Mouse (Mus musculus) E14TG2a.4 (cell line): Measurements from ENCODE around the gene Prkca.

Experiments
- H3K27me3 ChIP-seq: 2 replicates; pipeline ENCODE4 v1.6.1; 2014; ENCODE audit warnings: low read length, control low read depth; ENCODE audit not compliant: insufficient read depth
- H3K36me3 ChIP-seq: 2 replicates; pipeline ENCODE4 v1.6.1; 2014; ENCODE audit warnings: low read length, control low read depth; ENCODE audit not compliant: insufficient read depth
- H3K4me1 ChIP-seq: replicated peaks from 2 replicates; pipeline ENCODE4 v1.6.1; 2014; ENCODE audit warnings: low read depth, low read length, control low read depth
- H3K4me3 ChIP-seq: replicated peaks from 2 replicates; pipeline ENCODE4 v1.5.1; 2014; ENCODE audit warnings: mild to moderate bottlenecking, low read length
- H3K9me3 ChIP-seq: 2 replicates; pipeline ENCODE4 v1.6.1; 2014; ENCODE audit warnings: low read length, control low read depth
- CTCF ChIP-seq: conservative IDR thresholded peaks from 2 replicates; pipeline ENCODE4 v1.5.1; 2014; ENCODE audit warnings: low read length
- NANOG ChIP-seq: IDR thresholded peaks from 2 replicates; pipeline ENCODE4 v1.6.1; 2014; ENCODE audit warnings: borderline replicate concordance, low read length, mixed read lengths
- POU5F1 ChIP-seq: IDR thresholded peaks from 2 replicates; pipeline ENCODE4 v1.6.1; 2014; ENCODE audit warnings: low read length, borderline replicate concordance

Prkca gene

DNA sequence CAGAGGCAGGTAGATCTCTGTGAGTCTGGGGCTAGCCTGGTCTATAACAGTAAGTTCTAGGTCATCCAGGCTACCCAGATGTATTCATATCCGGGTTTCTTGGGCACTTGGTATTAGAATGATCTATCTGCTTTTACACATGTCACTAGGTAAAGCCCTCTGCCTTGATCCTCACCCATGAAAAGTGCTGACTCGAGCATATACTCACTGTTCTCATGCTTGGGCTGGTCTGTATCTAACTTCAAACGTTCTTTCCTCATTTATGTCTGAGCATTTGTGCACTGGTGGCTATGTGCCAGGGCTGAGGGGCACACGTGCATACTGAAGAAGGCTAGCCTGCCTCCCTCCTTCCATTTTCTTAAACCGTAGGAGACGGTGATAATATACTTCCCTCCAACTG, 272.5 kb downstream of the Prkca start:
- no peak for TF ChIP-seq CTCF
- no peak for TF ChIP-seq NANOG
- no peak for TF ChIP-seq POU5F1
- no peaks in the 10 kb centered on the region for H3K27me3 ChIP-seq
- H3K4me3 ChIP-seq, result no peak overlapping the region
- no peaks in the 10 kb centered on the region for H3K36me3 ChIP-seq
- H3K9me3 ChIP-seq, result no peaks in the 10 kb centered on the region
- H3K4me1 ChIP-seq, result no peaks in the 10 kb centered on the region

DNA sequence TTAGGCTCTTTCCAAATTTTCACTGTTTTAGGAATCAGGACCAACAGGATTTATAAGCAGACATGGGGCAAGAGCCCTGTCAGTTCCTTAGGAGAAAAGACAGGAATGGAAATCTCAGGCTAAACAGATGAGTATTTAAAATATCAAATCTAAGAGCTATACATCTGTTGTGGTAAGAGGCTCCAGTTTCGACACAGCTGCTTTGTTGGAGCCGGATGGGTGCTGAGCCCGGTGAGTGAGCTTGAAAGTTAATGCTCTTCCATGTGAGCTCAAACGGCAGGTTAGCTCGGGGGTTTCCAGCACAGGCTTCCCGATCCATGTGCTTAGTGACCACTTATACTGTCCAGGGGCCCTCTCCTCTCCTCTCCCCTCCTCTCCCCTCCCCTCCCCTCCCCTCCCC, 273.7 kb downstream of the Prkca start:
- Histone ChIP-seq H3K4me1 (no peaks in the 10 kb centered on the region), H3K4me3 (no peak overlapping the region), H3K36me3 (no peaks in the 10 kb centered on the region), H3K27me3 (no peaks in the 10 kb centered on the region), H3K9me3 (no peaks in the 10 kb centered on the region)
- TF ChIP-seq POU5F1 (no peak), NANOG (no peak), CTCF (no peak)

DNA sequence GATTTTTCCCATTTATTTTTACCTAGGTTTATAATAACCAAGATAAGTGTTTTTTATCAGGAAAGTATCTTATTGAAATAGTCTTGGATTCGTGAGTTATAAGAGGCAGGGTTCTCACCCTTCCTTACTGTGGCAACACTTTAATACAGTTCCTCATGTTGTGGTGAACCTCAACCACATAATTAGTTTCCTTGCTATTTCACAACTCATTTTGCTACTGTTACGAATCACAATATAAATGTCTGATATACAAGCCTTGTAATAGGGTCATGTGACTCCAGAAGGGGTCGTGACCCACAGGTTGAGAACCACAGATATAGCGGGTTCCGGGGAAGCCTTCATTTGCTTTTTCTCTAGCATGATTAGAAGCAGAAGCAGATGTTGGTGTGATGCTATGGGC, 275.3 kb downstream of the Prkca start:
- Histone ChIP-seq H3K4me1 (no peaks in the 10 kb centered on the region), H3K36me3 (no peaks in the 10 kb centered on the region), H3K4me3 (no peak overlapping the region), H3K9me3 (0 out of 2 replicates have a peak, but pooled peaks cover under 1% of the 10 kb centered on the region), H3K27me3 (no peaks in the 10 kb centered on the region)
- TF ChIP-seq POU5F1 (no peak), NANOG (no peak), CTCF (no peak)

DNA sequence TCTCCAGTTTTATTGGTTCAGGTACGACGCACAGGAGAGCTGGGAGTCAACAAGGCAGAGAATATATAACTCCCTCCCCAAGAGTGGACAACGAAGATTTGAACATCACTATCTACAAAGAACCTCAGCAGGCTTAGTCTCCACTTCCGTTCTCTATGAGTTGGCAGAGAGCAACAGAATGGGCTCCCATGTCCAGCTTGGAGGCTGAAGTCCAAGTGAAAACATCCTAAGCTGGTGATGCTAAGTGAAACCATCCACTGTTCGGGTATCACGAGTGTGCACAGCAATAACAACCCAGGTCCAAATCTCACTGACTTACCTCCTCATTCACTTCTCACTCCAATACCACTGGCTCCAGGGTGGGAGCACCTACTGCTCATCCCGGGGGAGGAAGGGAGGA, 276.6 kb downstream of the Prkca start:
- TF ChIP-seq POU5F1 (no peak), NANOG (no peak), CTCF (no peak)
- no peaks in the 10 kb centered on the region for H3K36me3 ChIP-seq
- peaks cover 14% of the 10 kb centered on the region for H3K9me3 ChIP-seq
- no peaks in the 10 kb centered on the region for H3K27me3 ChIP-seq
- H3K4me3 ChIP-seq, result no peak overlapping the region
- H3K4me1 ChIP-seq, result no peaks in the 10 kb centered on the region

DNA sequence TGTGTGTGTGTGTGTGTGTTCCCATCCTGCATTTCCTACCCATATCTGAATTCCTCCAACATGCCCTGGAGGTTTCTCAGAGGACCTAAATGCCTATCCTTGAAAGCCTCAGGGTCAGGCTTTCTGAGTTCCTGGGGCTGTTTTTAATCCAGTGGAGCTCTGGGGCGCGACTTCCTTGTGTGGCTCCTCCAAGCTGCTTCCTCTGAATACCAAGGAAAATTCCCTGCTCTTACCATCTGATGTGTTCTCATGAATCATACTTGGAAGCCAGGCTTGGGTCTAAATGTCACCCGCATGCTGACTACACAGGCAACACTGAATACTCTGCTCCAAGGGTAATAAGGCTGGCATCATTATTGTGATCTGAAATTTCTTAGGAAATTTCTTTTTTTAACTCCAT, 279.3 kb downstream of the Prkca start:
- TF ChIP-seq POU5F1 (no peak), NANOG (no peak), CTCF (no peak)
- no peaks in the 10 kb centered on the region for H3K4me1 ChIP-seq
- H3K27me3 ChIP-seq, result no peaks in the 10 kb centered on the region
- peaks cover 28% of the 10 kb centered on the region for H3K9me3 ChIP-seq
- H3K4me3 ChIP-seq, result no peak overlapping the region
- H3K36me3 ChIP-seq, result no peaks in the 10 kb centered on the region

DNA sequence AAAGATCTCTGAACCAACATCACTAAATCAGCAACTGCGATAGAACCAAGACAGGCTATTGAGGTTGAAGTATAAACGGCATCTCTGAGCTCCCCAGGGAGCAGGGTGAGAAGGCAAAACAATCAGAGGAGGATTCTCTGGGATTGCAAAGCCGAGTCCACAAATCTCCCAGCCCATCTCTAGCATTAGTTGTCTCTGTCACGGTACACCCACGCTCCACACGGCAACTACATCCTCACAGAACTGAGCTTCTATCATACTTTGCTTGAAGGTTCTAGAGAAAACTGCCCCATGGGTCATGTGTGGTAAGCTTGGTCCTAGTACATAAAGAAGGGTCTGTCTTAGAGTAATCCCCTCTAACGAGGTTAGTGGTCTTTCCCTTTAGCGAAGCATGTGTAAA, 280.6 kb downstream of the Prkca start:
- H3K27me3 ChIP-seq, result no peaks in the 10 kb centered on the region
- no peaks in the 10 kb centered on the region for H3K4me1 ChIP-seq
- H3K9me3 ChIP-seq, result peaks cover 28% of the 10 kb centered on the region
- H3K36me3 ChIP-seq, result no peaks in the 10 kb centered on the region
- H3K4me3 ChIP-seq, result no peak overlapping the region
- TF ChIP-seq CTCF (no peak), POU5F1 (no peak), NANOG (no peak)

DNA sequence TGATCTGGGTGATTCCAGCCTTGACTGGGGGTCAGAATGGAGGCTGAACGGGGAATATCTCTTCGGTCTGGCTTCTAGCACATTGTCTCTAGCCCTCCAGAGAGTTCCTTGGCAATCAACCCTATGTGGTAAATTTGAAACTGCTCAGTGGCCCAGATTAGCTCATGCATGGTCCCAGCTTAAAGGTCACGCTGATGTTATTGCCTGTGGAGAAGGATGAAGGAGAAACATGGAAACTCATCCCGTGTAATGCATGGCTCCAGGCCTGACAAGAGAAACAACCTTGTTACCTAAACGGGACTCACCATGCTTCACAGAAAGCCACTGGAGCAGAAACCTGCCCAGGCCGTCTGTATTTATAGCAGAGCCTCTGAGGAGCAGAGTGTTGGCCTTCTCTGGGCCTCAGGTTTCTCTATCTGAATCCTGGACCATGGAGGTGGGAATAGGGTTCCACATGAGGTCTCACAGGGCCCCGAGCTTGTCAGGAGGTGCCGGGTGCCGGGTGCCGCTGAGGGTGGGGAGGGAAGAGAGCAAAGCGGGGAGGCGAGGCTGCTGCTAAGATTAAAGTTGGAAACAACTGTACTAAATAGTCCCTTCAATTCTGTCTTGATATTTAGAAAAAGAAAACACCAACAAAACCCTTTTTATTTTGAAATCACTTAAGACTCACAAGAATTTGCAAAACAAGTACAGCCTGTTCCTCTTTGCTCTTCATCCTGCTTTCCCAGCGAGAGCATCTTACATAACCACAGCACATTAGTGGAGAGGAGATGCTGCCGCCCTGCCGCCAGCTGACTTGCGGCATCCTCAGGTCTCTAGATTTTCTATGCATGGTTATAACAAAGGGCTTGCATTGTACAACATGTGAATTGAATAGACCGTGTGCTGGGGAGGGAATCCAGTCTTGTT, 281.9 kb downstream of the Prkca start:
- Histone ChIP-seq H3K27me3 (no peaks in the 10 kb centered on the region), H3K4me3 (no peak overlapping the region), H3K36me3 (no peaks in the 10 kb centered on the region), H3K9me3 (peaks cover 28% of the 10 kb centered on the region), H3K4me1 (no peaks in the 10 kb centered on the region)
- no peak for TF ChIP-seq CTCF

DNA sequence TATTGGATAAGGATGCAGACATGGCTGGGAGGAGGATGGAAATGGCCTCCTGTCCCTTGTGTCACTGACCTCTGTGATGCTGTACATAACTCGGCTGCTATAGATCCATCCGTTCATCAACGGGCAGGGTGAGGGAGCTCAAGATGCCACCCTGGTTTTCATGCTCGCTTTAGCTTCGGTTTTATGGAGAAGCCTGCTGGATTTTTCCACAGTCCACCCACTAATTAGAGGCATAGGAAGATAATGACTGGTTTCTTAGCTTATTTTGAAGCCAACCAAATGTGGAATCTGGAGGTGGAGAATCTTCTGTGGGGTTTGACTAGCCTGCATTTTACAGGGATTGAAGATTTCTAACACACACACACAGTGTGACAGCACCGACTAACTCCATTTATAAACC, 286.6 kb downstream of the Prkca start:
- TF ChIP-seq CTCF (no peak), NANOG (no peak), POU5F1 (no peak)
- H3K27me3 ChIP-seq, result no peaks in the 10 kb centered on the region
- no peaks in the 10 kb centered on the region for H3K36me3 ChIP-seq
- H3K4me1 ChIP-seq, result no peaks in the 10 kb centered on the region
- no peak overlapping the region for H3K4me3 ChIP-seq
- H3K9me3 ChIP-seq, result peaks cover 19% of the 10 kb centered on the region

DNA sequence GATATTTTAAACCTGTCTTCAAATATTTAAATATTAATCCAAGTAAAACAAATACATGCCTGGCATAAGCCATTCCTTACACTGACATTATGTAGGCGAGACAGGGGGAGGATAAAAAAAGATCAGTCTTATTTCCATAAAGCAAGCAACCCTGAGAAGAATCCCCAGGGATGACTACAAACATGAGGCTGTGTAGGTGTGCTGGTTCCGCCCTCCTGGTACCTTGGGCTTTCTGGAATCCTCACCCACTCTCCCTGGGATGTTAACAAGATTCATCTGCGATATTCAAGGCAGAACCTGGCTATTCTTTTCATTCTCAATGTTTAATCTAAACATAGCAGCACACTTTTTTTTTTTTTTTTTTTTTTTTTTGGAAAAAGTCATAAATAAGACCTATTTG, 289.1 kb downstream of the Prkca start:
- H3K4me1 ChIP-seq, result no peaks in the 10 kb centered on the region
- TF ChIP-seq POU5F1, result no peak
- TF ChIP-seq NANOG, result no peak
- no peak for TF ChIP-seq CTCF
- no peak overlapping the region for H3K4me3 ChIP-seq
- H3K27me3 ChIP-seq, result no peaks in the 10 kb centered on the region
- peaks cover 5% of the 10 kb centered on the region; the same call in 1 of the 2 replicates for H3K9me3 ChIP-seq
- no peaks in the 10 kb centered on the region for H3K36me3 ChIP-seq
